Comparison of ENCODE assay signal across 8 mouse cellular contexts in genomic region chr13:90929847-90930246, GRCm38 (mm10). TPM values are rescaled to one million over a fixed set of nuclear protein-coding genes. Genes with fewer than 3 reads are reported as not detected.
DNase-seq lines count a peak whose midpoint lies in the region; ATAC-seq lines count a peak whose summit lies in the region.

No protein-coding gene starts in this region.

- H3K27me3 ChIP-seq in midbrain, embryonic 13.5 days = no peaks in the 10 kb centered on the region

- H3K4me3 ChIP-seq in midbrain, embryonic 13.5 days (replicated peaks) = no peak overlapping the region

- H3K9ac ChIP-seq in midbrain, embryonic 13.5 days (replicated peaks) = no peak overlapping the region

- H3K9me3 ChIP-seq in midbrain, embryonic 13.5 days = no peaks in the 10 kb centered on the region

- intact Hi-C loops in left cerebral cortex, postnatal 14 days (cut with DNase I) = no loop called here

- 0 out of 2 replicates have a peak, but pooled peaks cover 2% of the 10 kb centered on the region for H3K4me1 ChIP-seq in midbrain, embryonic 13.5 days (replicated peaks)

- H3K4me2 ChIP-seq in midbrain, embryonic 13.5 days (replicated peaks) = no peak overlapping the region

- no peak overlapping the region for H3K27ac ChIP-seq in midbrain, embryonic 13.5 days

- peak; percentile 88 for ATAC-seq in inflammation-experienced regulatory T-cells, adult 6 months
- peak; percentile 46 for ATAC-seq in midbrain, embryonic 13.5 days

- 23% methylated on average over 5 of the region's 5 CpGs for WGBS in midbrain, embryonic 13.5 days

- H3K36me3 ChIP-seq in midbrain, embryonic 13.5 days = peaks cover 36% of the 10 kb centered on the region

- peak; percentile 24 for DNase-seq in ovary, postnatal 10 days (ENCODE audit: low spot score)
- DNase-seq in ovary, adult 18-20 months (ENCODE audit: low spot score) = no peak
- peak; percentile 73 for DNase-seq in cerebellum, adult 18-20 months
- DNase-seq in forelimb bud, embryonic 11.5 days (ENCODE audit: low read depth, low spot score) = peak; percentile 69
- DNase-seq in left cerebral cortex, postnatal 14 days (ENCODE audit: low spot score in 2 of 2) = peak; percentile 89 to 91
- peak; percentile 18 to 58 for DNase-seq in spleen, postnatal 14 days (ENCODE audit: low spot score in 2 of 2)

RNA-seq across cellular contexts. Expression of gene Rps23, which starts 7.1 kb away (rescaled TPM):
- polyA plus RNA-seq in inflammation-experienced regulatory T-cells, adult 6 months (2017; shearing (Covaris generic)) = 1,000 to 10,000 TPM in 2 of 3 experiments, 100 to 1,000 TPM in 1; 794 to 1,408 (median 1,278) TPM
- total RNA-seq in left cerebral cortex, postnatal 14 days (2021) = 100 to 1,000 TPM; 174 to 212 TPM
- 139 and 147 TPM in 2 replicates for polyA plus RNA-seq in midbrain, embryonic 13.5 days (2015; fragmentation: Nextera tagmentation; extraction: Ambion mirVana)

RNA-seq across cellular contexts. Expression of gene Atp6ap1l, which starts 24.7 kb away (rescaled TPM):
- polyA plus RNA-seq in inflammation-experienced regulatory T-cells, adult 6 months (2017; shearing (Covaris generic)) = not detected
- total RNA-seq in left cerebral cortex, postnatal 14 days (2021) = 10 to 100 TPM; 29.9 to 31.8 TPM
- 0.59 TPM in 1 of 2 replicates, not detected in the other for polyA plus RNA-seq in midbrain, embryonic 13.5 days (2015; fragmentation: Nextera tagmentation; extraction: Ambion mirVana)
